Mouse (Mus musculus) adrenal gland, postnatal 4 days (tissue): Measurements from ENCODE around the gene Bahcc1. TPM values are rescaled to one million over a fixed set of nuclear protein-coding genes. Genes with fewer than 3 reads are reported as not detected.

Experiments used
- DNase-seq, 2 experiments: peaks; one replicate each; pipeline ENCODE4 v3.0.0; 2021 to 2022; ENCODE audit warnings: low spot score in 2 of 2, mixed read lengths in 2 of 2
- total RNA-seq, 2 experiments: library from RNA; stranded (reverse); gene quantifications; 2 replicates each; pipeline ENCODE4 v1.2.3; 2021

The Bahcc1 gene
- total RNA-seq, 2 experiments from 2014 or later, result 25.3 to 26.7 TPM

- DNase-seq, result no peak
Measured at GRCm38 (mm10) chr11:120293714-120294113, 61.0 kb downstream of the Bahcc1 start.

- no peak for DNase-seq
Measured at GRCm38 (mm10) chr11:120296305-120297144, 63.8 kb downstream of the Bahcc1 start.

- no peak for DNase-seq
Measured at GRCm38 (mm10) chr11:120297767-120298166, 65.0 kb downstream of the Bahcc1 start.

- no peak for DNase-seq
Measured at GRCm38 (mm10) chr11:120298441-120299141, 65.8 kb downstream of the Bahcc1 start.

- no peak for DNase-seq
Measured at GRCm38 (mm10) chr11:120299484-120299883, 66.7 kb downstream of the Bahcc1 start.

GRCm38 (mm10) chr11:120303119-120303518 lies 70.4 kb downstream of the Bahcc1 start:
- no peak for DNase-seq

GRCm38 (mm10) chr11:120303559-120304349 lies 71.0 kb downstream of the Bahcc1 start:
- no peak for DNase-seq

GRCm38 (mm10) chr11:120304350-120304694 lies 71.6 kb downstream of the Bahcc1 start:
- no peak for DNase-seq

GRCm38 (mm10) chr11:120304886-120305534 lies 72.3 kb downstream of the Bahcc1 start:
- peak; percentile 74 to 82 for DNase-seq

GRCm38 (mm10) chr11:120305535-120306365 lies 73.0 kb downstream of the Bahcc1 start:
- DNase-seq, result no peak

- no peak for DNase-seq
Measured at GRCm38 (mm10) chr11:120306366-120307131, 73.8 kb downstream of the Bahcc1 start.

- DNase-seq, result no peak
Measured at GRCm38 (mm10) chr11:120307132-120307413, 74.3 kb downstream of the Bahcc1 start.

GRCm38 (mm10) chr11:120307566-120308430 lies 75.1 kb downstream of the Bahcc1 start:
- peak; percentile 92 to 96 for DNase-seq

- no peak for DNase-seq
Measured at GRCm38 (mm10) chr11:120308441-120309320, 75.9 kb downstream of the Bahcc1 start.

GRCm38 (mm10) chr11:120310813-120311312 lies 78.1 kb downstream of the Bahcc1 start:
- peak; percentile 71 to 84 for DNase-seq

- no peak for DNase-seq
Measured at GRCm38 (mm10) chr11:120311561-120311960, 78.8 kb downstream of the Bahcc1 start.

GRCm38 (mm10) chr11:120312069-120312468 lies 79.3 kb downstream of the Bahcc1 start:
- DNase-seq, result no peak
